Mouse (Mus musculus): ENCODE measurements around the gene Atp1a2.
A peak's percentile ranks its signal among the peaks of the same experiment; 100 is the strongest.

Atp1a2 gene

GRCm38 (mm10) chr1:172297611-172298537, at the start of gene Atp1a2:
Atp1a2 (minus strand) TSS chr1:172298064.
- DNase-seq: no peak

DNA sequence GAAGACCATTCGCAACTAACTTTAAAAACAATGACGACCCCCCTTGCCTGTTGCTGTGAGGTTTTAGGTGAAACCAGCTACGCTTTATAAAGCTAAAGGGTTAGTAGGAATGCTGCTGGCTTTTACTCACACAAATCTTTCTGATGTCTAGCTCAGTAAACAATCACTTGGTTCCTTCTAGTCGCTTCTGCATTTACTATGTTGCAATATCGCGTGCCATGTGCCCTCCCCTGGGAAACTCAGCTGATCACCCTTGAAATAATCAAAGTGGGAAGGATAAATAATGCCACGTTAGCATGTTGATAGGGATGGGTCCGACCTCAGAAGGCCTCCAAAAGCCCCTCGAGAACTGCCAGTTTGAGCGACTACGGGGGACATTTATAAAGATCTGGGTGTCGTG, 49.5 kb upstream of the Atp1a2 start:
- no peak for DNase-seq

DNA sequence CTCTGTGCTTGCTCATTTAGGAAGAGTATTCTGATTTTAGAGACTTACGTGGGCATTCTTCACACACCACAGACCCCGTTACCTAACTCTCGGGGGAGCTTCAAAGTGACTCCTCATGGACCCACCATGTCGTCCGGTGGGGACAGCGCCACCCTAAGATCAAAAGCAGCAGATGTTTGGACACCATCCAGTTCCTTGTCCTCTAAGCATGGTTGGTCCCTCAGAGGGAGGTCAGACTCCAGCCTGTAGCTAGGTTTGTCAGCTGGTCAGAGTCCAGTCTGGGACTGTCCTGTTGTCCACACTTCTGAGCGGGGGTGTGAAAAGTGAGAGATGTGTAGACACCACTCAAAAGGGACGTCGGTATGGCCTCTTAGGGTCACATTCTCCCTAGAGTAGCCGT, 48.8 kb upstream of the Atp1a2 start:
- no peak for DNase-seq

DNA sequence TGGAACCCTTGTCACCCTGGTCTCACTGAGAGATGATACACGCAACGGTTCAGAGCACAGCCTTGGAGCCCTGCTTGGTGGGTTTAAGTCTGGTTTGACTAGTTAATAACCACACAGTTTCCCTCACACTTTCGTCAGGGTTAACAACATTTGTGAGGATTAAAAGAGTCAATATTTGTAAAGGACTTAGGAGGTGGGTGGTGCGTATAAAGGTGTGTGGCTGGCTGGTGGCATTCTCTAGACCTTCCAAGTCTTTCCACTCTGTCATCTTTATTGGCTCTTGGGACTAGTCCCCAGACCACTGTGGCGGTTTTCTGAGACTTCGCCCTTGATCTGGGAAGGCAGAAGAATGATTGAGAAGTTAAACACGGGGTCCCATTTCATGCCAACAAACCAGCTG, 47.0 kb upstream of the Atp1a2 start:
- DNase-seq: no peak

- no peak for DNase-seq
Measured at GRCm38 (mm10) chr1:172343914-172344313, 46.0 kb upstream of the Atp1a2 start.

- DNase-seq: no peak
Measured at GRCm38 (mm10) chr1:172342729-172343128, 44.9 kb upstream of the Atp1a2 start.

GRCm38 (mm10) chr1:172341386-172341785, 43.5 kb upstream of the Atp1a2 start:
- DNase-seq: no peak

GRCm38 (mm10) chr1:172340729-172341321, 43.0 kb upstream of the Atp1a2 start, which contains the start of gene Kcnj10:
Kcnj10 (plus strand) TSS chr1:172341210.
- peak; percentile 87 for DNase-seq

GRCm38 (mm10) chr1:172337411-172338185, 39.7 kb upstream of the Atp1a2 start:
- DNase-seq: no peak

GRCm38 (mm10) chr1:172335804-172336203, 37.9 kb upstream of the Atp1a2 start:
- DNase-seq: no peak

GRCm38 (mm10) chr1:172333512-172333911, 35.6 kb upstream of the Atp1a2 start:
- DNase-seq: no peak

DNA sequence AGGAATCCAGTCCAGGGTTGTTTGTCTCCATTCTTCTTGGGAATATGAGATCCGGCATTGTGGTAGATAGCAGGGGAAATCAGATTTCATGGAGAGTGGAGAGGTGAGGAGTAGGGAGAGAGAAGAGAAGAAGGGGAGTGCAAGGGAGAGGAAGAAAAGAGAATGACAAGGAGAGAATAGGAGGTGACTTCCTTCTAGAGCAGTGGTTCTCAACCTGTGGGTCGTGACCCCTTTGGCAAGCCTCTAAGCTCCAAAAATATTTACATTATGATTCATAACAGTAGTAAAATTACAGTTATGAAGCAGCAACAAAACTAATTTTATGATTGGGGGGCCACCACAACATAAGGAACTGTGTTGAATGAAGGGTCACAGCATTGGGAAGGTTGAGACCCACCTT, 35.1 kb upstream of the Atp1a2 start:
- DNase-seq: no peak

- DNase-seq: no peak
Measured at GRCm38 (mm10) chr1:172331422-172331947, 33.6 kb upstream of the Atp1a2 start.

DNA sequence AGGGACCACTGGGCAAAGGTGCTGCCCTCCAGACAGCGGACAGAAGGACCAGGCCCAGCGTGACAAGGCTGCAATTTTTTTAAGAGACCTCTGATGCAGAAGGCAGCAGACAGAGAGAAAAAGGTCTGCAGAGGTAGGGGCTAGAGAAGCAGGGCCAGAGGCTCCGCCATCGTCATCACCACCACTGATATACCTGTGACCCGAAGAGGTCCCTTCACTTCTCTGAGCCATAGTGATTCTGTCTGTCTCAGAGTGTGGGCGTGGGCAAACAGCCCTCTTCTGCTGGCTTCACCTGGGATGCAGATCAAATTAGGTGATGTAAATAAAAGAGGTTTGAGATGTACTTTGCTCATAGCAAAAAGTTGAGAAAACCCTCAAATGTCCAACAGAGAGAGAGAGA, 31.8 kb upstream of the Atp1a2 start:
- no peak for DNase-seq

DNA sequence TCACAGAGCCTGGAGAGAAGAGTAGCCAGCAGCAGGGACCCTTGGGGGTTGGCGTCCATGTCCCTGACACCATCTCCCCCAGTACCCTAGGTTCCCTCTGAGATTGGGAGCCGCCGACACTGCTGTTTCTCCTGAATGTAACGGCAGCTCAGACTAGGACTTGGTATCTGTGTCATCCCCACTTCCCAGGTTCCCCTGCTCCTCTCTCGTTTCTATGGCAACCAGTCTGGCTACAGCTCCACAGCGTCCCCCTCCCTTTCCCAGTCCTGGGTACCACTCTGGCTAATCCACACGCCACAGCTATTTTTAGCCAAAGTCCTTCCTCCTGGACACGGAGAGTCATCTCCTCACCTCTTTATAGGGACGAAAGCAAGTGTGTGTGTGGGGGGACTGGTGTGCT, 31.3 kb upstream of the Atp1a2 start, which contains the start of gene Kcnj9:
Kcnj9 (minus strand) TSS at position 188 of the 400 bp plus-strand sequence.
- DNase-seq: no peak

DNA sequence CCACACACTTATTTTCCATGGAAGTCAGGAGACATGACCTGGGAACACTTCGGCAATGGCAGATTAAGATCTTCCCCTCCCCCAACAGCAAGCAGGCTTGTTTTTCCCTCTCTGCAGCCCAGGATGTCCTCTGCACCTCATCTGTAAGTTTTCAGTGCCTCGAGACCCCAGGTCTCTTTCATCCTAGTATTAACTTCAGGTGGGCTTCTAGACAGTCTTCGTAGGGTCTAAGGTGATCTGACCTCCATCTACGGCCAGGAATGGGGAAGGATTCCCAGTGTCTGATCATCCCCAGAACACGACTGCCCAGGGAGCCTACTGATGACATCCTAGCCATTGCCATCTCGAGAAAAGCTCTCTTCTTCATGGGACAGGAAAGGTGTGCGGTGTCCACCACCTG, 30.6 kb upstream of the Atp1a2 start:
- no peak for DNase-seq

GRCm38 (mm10) chr1:172328041-172328440, 30.2 kb upstream of the Atp1a2 start:
- DNase-seq: no peak

- no peak for DNase-seq
Measured at GRCm38 (mm10) chr1:172327206-172328001, 29.5 kb upstream of the Atp1a2 start.

- DNase-seq: no peak
Measured at GRCm38 (mm10) chr1:172326684-172327083, 28.8 kb upstream of the Atp1a2 start.

DNA sequence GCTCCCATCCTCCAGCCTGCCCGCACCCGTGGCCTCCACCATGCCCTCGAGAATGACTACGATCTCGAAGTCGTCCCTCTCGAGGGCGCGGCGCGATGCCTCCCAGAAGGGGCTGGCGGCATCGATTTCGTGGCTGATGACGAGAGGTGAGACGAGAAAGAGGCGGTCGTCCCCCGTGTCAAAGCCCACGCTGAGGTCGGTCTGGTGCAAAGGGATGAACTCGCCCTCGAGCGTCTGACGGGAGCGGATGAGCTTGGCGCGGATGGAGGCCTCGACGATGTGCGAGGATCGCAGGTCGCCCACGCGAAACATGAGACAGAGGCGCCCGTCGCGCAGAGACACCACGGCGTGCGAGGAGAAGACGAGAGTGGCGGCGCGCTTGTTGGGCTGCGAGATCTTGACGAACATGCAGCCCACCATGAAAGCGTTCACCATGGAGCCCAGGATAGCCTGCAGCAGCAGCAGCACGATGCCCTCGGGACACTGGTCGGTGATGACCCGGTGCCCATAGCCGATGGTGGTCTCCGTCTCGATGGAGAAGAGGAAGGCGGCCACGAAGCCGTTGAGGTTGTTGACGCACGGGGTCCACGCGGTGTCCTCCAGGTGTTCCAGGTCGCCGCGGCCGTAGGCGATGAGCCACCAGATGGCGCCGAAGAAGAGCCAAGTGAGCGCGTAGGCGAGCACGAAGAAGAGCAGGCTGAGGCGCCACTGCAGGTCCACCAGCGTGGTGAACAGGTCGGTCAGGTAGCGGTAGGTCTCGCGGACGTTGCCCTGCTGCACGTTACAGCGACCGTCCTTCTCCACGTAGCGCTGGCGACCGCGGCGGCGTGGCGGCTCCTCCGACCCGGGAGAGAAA, 28.0 kb upstream of the Atp1a2 start:
- peak; percentile 82 for DNase-seq

DNA sequence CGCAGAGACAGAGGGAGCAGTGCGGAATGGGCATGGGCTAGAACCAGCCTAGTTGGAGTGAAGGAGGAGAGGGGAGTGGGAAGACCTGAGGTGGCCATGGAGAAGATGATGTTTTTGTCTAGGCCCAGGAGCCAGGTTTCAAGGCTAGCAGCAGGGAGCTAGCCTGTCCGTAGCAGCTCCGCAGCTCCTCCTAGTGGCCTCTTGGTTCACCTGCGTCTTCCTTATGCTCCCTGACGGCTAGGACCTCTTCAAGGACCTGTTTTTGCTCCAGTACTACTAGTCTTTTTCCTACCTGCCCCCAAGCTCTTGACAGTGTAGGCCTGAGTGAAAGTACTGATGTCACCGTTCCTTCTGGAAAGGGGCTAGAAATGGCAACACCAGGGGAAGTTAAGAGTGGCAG, 26.9 kb upstream of the Atp1a2 start:
- DNase-seq: peak; percentile 73
